Mouse (Mus musculus) subcutaneous adipose tissue, adult 2 months (tissue): ENCODE measurements around the gene Rpl10a. TPM values are rescaled to one million over a fixed set of nuclear protein-coding genes. Genes with fewer than 3 reads are reported as not detected.

Experiments used
- polyA plus RNA-seq: library from polyadenylated mRNA; depleted of rRNA; stranded (reverse); fragments of >200 nt; gene quantifications from 2 replicates; pipeline ENCODE4 v1.2.3, GENCODE M21; 2012; ENCODE audit warnings: low replicate concordance; rRNA removed

Rpl10a gene
- 1,149 and 3,794 TPM in 2 replicates for polyA plus RNA-seq

GRCm38 (mm10) chr17:28328366-28328928, at the start of gene Rpl10a:
Gene Rpl10a (plus strand): TSS chr17:28328471.

GRCm38 (mm10) chr17:28313212-28313879, 14.9 kb upstream of the Rpl10a start, which contains the start of gene Fance:
Gene Fance (plus strand): TSS chr17:28313519.

GRCm38 (mm10) chr17:28350466-28351352, 22.4 kb downstream of the Rpl10a start, which contains the start of gene Tead3:
Gene Tead3 (minus strand): TSS chr17:28350817.

GRCm38 (mm10) chr17:28365122-28365521, 36.9 kb downstream of the Rpl10a start, which contains the start of gene Tulp1:
Gene Tulp1 (minus strand): TSS chr17:28365222.

Other genes with a start within 250 kb of the Rpl10a start
- gene Tcp11, start 247.8 kb upstream of the Rpl10a start, polyA plus RNA-seq: 0.27 and 3.8 TPM in 2 replicates
- gene Scube3, start 186.3 kb upstream of the Rpl10a start, polyA plus RNA-seq: 0.80 and 1.3 TPM in 2 replicates
- 46.5 and 79.3 TPM in 2 replicates for gene Zfp523, start 151.3 kb upstream of the Rpl10a start, polyA plus RNA-seq
- gene Def6, start 120.7 kb upstream of the Rpl10a start, polyA plus RNA-seq: 6.2 and 10.1 TPM in 2 replicates
- 34.5 and 43.9 TPM in 2 replicates for gene Ppard, start 95.8 kb upstream of the Rpl10a start, polyA plus RNA-seq
- 10.3 and 22.8 TPM in 2 replicates for gene Fance, start 15.0 kb upstream of the Rpl10a start, polyA plus RNA-seq
- gene Tead3, start 22.3 kb downstream of the Rpl10a start, polyA plus RNA-seq: 8.7 and 47.1 TPM in 2 replicates
- gene Tulp1, start 36.8 kb downstream of the Rpl10a start, polyA plus RNA-seq: 1.4 and 4.7 TPM in 2 replicates
- 8.1 and 15.4 TPM in 2 replicates for gene Fkbp5, start 189.1 kb downstream of the Rpl10a start, polyA plus RNA-seq
- not detected in 2 replicates for gene Armc12, start 202.3 kb downstream of the Rpl10a start, polyA plus RNA-seq
- gene Clpsl2, start 220.9 kb downstream of the Rpl10a start, polyA plus RNA-seq: 0.30 and 1.6 TPM in 2 replicates
- 0.79 and 0.90 TPM in 2 replicates for gene Clps, start 232.3 kb downstream of the Rpl10a start, polyA plus RNA-seq
- not detected in 2 replicates for gene Lhfpl5, start 247.2 kb downstream of the Rpl10a start, polyA plus RNA-seq